Mouse (Mus musculus) liver, embryonic 13.5 days (tissue): Measurements from ENCODE around the gene Gm8206. TPM values are rescaled to one million over a fixed set of nuclear protein-coding genes. Genes with fewer than 3 reads are reported as not detected.
"Not testable (repeated sequence)": the region's sequence is repeated elsewhere in the genome, so short reads cannot be mapped to it uniquely, and the experiment has no call there.

Experiments used
- ATAC-seq: fragments of 200-750 bp; cut with Nextera tagmentation; 2 replicates; pipeline ENCODE4 v1.8.0; 2017; ENCODE audit warnings: low read depth, mild to moderate bottlenecking, moderate number of reproducible peaks, moderate library complexity
- DNase-seq: peaks from one replicate; pipeline ENCODE4 v3.0.0; 2022
- H3K27ac ChIP-seq: fragments of 300-500 bp; sonication (generic); 2 replicates; pipeline ENCODE4 v1.5.1; 2015; ENCODE audit warnings: moderate library complexity, mild to moderate bottlenecking, inconsistent platforms
- H3K27me3 ChIP-seq: fragments of 300-500 bp; sonication (generic); 2 replicates; pipeline ENCODE4 v1.6.1; 2015; ENCODE audit warnings: mild to moderate bottlenecking, inconsistent platforms
- H3K36me3 ChIP-seq: fragments of 300-500 bp; sonication (generic); 2 replicates; pipeline ENCODE4 v1.6.1; 2015; ENCODE audit warnings: mild to moderate bottlenecking, inconsistent platforms
- H3K4me1 ChIP-seq: fragments of 300-500 bp; sonication (generic); replicated peaks from 2 replicates; pipeline ENCODE4 v1.6.1; 2015; ENCODE audit warnings: inconsistent platforms
- H3K4me2 ChIP-seq: fragments of 300-500 bp; sonication (generic); 2 replicates; pipeline ENCODE4 v1.6.1; 2015; ENCODE audit warnings: inconsistent platforms, mild to moderate bottlenecking, moderate library complexity
- H3K4me3 ChIP-seq: fragments of 300-500 bp; sonication (generic); replicated peaks from 2 replicates; pipeline ENCODE4 v1.5.1; 2015; ENCODE audit warnings: mild to moderate bottlenecking, inconsistent platforms
- H3K9ac ChIP-seq: fragments of 300-500 bp; sonication (generic); 2 replicates; pipeline ENCODE4 v1.6.1; 2015; ENCODE audit warnings: mild to moderate bottlenecking, inconsistent platforms
- H3K9me3 ChIP-seq: fragments of 300-500 bp; sonication (generic); replicated peaks from 2 replicates; pipeline ENCODE4 v1.6.1; 2016; ENCODE audit warnings: inconsistent platforms
- WGBS: fragments of 180-500 bp; shearing (Covaris S2); methylation state at CpG from one replicate; pipeline ENCODE4 v1.1.7; 2015; ENCODE audit not compliant: insufficient replicate concordance; 5-methylcytosine and 5-hydroxymethylcytosine counted together
- polyA plus RNA-seq: library from polyadenylated mRNA; unstranded; fragments of >200 nt; fragmentation: Nextera tagmentation; extraction: Ambion mirVana; gene quantifications from 2 replicates; pipeline ENCODE4 v1.2.1, GENCODE M21; 2015

Gene Gm8206
- polyA plus RNA-seq: not detected in 2 replicates

- not testable (repeated sequence) for H3K27ac ChIP-seq, H3K4me2 ChIP-seq, ATAC-seq, DNase-seq, H3K36me3 ChIP-seq, H3K4me1 ChIP-seq, H3K9me3 ChIP-seq, H3K27me3 ChIP-seq, H3K4me3 ChIP-seq, H3K9ac ChIP-seq
- 60% methylated on average over 2 of the region's 3 CpGs for WGBS
These were observed at the start of gene Gm8206 for GRCm38 (mm10) chr14:6093842-6094241. Gene Gm8206, minus strand, starts transcription at chr14:6093942.

GRCm38 (mm10) chr14:6125707-6126106 lies 32.0 kb upstream of the Gm8206 start, which contains the start of gene Gm3476:
Gene Gm3476, minus strand, starts transcription at chr14:6125807.
- DNase-seq, H3K36me3 ChIP-seq, H3K9me3 ChIP-seq, H3K4me1 ChIP-seq, H3K27ac ChIP-seq, H3K9ac ChIP-seq, H3K27me3 ChIP-seq, H3K4me2 ChIP-seq, ATAC-seq, H3K4me3 ChIP-seq: not testable (repeated sequence)
- WGBS: no CpG with 5 or more reads among the region's 1 CpGs

GRCm38 (mm10) chr14:6108272-6108925 lies 14.7 kb upstream of the Gm8206 start, which contains the start of gene Gm3468:
Gene Gm3468, minus strand, starts transcription at chr14:6108665.
- H3K4me3 ChIP-seq: peak within 1 kb of the TSS; percentile 14; the same call in 1 of the 2 replicates
- peak within 1 kb of the TSS; percentile 43 for H3K4me2 ChIP-seq
- H3K4me1 ChIP-seq, H3K27ac ChIP-seq, H3K9ac ChIP-seq, H3K27me3 ChIP-seq, ATAC-seq, DNase-seq, H3K9me3 ChIP-seq, H3K36me3 ChIP-seq: not testable (repeated sequence)
- 2% methylated on average over 37 of the region's 51 CpGs for WGBS

DNA sequence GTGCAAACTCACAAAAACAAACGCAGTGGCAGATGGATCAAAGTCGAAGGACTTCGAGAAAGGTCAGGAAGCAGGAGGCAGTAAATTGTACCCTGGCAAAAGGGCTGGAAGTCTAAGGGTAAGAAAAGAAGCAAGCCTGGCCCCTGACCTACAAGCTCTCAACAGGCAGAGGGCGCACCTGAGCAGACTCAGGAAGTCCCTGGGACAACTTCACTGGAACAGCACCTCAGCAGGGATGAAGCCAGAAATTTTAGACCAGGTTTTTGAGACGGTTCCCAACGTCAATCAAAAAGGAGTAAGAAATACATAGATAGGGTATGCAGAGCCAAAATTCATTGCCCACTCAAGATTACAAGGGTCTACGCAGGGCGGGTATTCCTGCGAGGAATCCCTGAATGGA lies 13.8 kb upstream of the Gm8206 start:
- H3K36me3 ChIP-seq, ATAC-seq, H3K27me3 ChIP-seq, H3K9me3 ChIP-seq, H3K27ac ChIP-seq, DNase-seq, H3K4me2 ChIP-seq, H3K4me1 ChIP-seq, H3K4me3 ChIP-seq, H3K9ac ChIP-seq: not testable (repeated sequence)
- 13% methylated on average over 8 of the region's 9 CpGs for WGBS

DNA sequence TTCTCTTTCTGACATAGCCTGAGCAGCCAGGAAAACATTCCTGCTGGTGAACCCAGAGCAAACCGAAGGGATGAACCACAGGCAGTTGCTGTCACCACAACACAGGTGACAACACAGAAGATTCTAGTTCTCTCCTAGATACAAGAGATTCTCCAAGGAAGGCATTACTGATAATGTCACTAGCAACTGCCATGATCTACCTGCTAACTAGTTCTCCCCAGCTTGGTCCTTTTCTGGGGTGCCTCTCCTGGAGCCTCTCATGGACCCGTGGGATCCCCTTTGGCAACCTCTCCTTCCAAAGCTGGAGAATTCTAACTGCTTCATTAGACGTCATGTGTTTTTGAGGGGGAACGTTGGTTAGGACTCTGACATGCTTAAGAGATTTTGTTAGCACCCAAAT lies 35.6 kb downstream of the Gm8206 start, which contains the start of gene Gm6337:
Gm6337 (minus strand) TSS at position 101 of the 400 bp plus-strand sequence.
- H3K4me3 ChIP-seq, H3K27ac ChIP-seq, ATAC-seq, H3K4me1 ChIP-seq, DNase-seq, H3K9me3 ChIP-seq, H3K36me3 ChIP-seq, H3K27me3 ChIP-seq, H3K9ac ChIP-seq, H3K4me2 ChIP-seq: not testable (repeated sequence)
- 61% methylated on average over 4 of the region's 4 CpGs for WGBS

DNA sequence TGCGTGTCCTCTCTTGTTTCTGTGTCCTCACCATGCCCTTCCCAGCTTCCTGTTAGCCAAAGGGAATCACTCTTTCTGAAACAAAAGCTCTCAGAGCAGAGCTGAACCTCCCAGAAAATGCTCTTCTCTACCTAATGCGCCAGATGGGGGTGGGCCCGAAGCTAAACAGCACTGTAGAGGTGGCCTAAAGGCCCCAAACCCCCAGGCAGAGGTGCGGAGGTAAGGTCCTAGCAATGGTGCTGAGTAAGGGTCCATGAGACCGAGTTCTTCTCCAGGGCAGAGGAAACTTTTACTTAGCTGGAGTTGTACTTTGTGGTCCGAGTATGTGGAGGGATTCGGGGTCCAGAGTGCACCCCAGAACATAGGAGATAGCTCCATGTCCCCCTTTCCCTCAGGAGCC lies 106.6 kb downstream of the Gm8206 start:
- H3K9me3 ChIP-seq, H3K4me3 ChIP-seq, ATAC-seq, H3K27ac ChIP-seq, H3K9ac ChIP-seq, H3K27me3 ChIP-seq, H3K36me3 ChIP-seq, H3K4me2 ChIP-seq, H3K4me1 ChIP-seq, DNase-seq: not testable (repeated sequence)
- WGBS: 54% methylated on average over 6 of the region's 7 CpGs

DNA sequence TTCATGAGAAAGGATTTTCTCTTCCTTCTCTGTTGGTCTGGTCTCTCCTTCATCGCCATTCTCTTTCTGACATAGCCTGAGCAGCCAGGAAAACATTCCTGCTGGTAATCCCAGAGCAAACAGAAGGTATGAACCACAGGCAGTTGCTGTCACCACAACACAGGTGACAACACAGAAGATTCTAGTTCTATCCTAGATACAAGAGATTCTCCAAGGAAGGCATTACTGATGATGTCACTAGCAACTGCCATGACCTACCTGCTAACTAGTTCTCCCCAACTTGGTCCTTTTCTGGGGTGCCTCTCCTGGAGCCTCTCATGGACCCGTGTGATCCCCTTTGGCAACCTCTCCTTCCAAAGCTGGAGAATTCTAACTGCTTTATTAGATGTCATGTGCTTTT lies 114.7 kb downstream of the Gm8206 start, which contains the start of gene Gm3453:
Gm3453 (minus strand) TSS at position 101 of the 400 bp plus-strand sequence.
- not testable (repeated sequence) for H3K9me3 ChIP-seq, H3K4me2 ChIP-seq, ATAC-seq, DNase-seq, H3K36me3 ChIP-seq, H3K4me1 ChIP-seq, H3K27me3 ChIP-seq, H3K4me3 ChIP-seq, H3K9ac ChIP-seq, H3K27ac ChIP-seq
- 45% methylated on average over 2 of the region's 2 CpGs for WGBS

Other genes starting within 250 kb of the Gm8206 start
- not detected in 2 replicates for gene Gm8237, start 213.6 kb downstream of the Gm8206 start, polyA plus RNA-seq
- gene Gm3248, start 132.2 kb downstream of the Gm8206 start, polyA plus RNA-seq: not detected in 2 replicates
- not detected in 2 replicates for gene Gm3453, start 114.8 kb downstream of the Gm8206 start, polyA plus RNA-seq
- not detected in 2 replicates for gene Gm6337, start 35.7 kb downstream of the Gm8206 start, polyA plus RNA-seq
- gene Gm3468, start 14.7 kb upstream of the Gm8206 start, polyA plus RNA-seq: 0.08 and 0.09 TPM in 2 replicates
- gene Gm3476, start 31.9 kb upstream of the Gm8206 start, polyA plus RNA-seq: not detected in 2 replicates
- not detected in 2 replicates for gene Gm21560, start 125.3 kb upstream of the Gm8206 start, polyA plus RNA-seq
- gene Gm3411, start 193.3 kb upstream of the Gm8206 start, polyA plus RNA-seq: not detected in 2 replicates
- not detected in 2 replicates for gene Gm21103, start 210.9 kb upstream of the Gm8206 start, polyA plus RNA-seq
- not detected in 2 replicates for gene Gm3618, start 249.7 kb upstream of the Gm8206 start, polyA plus RNA-seq